Mouse (Mus musculus): ENCODE results near the gene Per1.

DNA sequence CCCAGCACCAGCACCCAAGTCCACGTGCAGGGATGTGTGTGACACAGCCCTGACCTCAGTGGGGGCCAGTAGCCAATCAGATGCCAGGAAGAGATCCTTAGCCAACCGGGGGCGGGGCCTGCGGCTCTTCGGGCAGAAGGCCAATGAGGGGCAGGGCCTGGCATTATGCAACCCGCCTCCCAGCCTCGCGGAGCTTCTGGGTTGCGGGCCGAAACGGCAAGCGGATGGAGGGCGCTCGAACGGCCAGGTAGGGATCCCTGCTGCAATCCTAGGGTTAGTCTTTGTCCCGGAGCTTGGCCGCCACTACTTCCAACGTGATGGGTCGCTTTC, 3.7 kb downstream of the Per1 start:
- TF ChIP-seq CTCF (IDR thresholded peaks at IDR 0.05; ENCODE audit: extremely low read depth, insufficient read length, insufficient replicate concordance, low read depth, low read length) = no peak
- TF ChIP-seq POLR2A (IDR thresholded peaks at IDR 0.05; ENCODE audit: low read depth, low read length) = peak; percentile 78

Data from small intestine, adult 2 months (tissue).